Mouse (Mus musculus): ENCODE data around the gene Rgs17. TPM values are rescaled to one million over a fixed set of nuclear protein-coding genes. Genes with fewer than 3 reads are reported as not detected.
"Not testable (repeated sequence)": the region's sequence is repeated elsewhere in the genome, so short reads cannot be mapped to it uniquely, and the experiment has no call there.

Rgs17 gene
- 26.2 and 27.6 TPM in 2 replicates for polyA plus RNA-seq (2015; fragmentation: Nextera tagmentation; extraction: Ambion mirVana)

DNA sequence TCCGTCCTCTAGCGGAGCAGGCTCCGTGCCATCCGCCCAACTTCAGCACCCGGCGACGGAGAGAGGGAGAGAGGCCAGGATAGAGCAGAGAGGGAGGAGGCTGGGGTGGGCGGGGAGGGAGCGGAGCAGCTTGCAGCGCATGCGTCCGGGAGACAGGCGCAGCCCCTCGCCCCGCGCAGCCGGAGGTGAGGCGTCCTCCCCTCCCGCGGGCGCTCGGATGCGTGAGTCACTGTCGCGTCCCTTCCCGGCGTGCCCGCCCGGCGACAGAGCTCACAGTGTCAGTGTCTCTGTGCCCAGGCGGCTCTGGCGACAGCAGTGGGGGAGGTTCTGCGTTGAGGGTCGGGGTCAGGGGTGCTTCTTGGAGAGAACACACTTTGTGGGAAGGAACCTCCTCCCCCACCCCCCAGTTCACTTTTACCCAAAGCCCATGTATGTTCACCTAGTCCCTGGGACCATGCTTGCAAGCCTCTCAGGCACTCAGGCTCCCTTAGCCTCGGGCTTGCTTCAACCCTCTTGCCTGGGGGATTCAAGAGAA lies at the start of gene Rgs17:
Gene Rgs17 (minus strand): TSS at position 107 of the 535 bp plus-strand sequence.
- Histone ChIP-seq H3K4me3 (peak within 1 kb of the TSS; percentile 96), H3K4me1 (replicated peaks) (peaks cover 24% of the 10 kb centered on the region), H3K4me2 (peak within 1 kb of the TSS; percentile 69), H3K27ac (replicated peaks) (peak within 1 kb of the TSS; percentile 84), H3K9ac (peak within 1 kb of the TSS; percentile 94), H3K36me3 (no peaks in the 10 kb centered on the region), H3K9me3 (no peaks in the 10 kb centered on the region), H3K27me3 (no peaks in the 10 kb centered on the region)
- ATAC-seq (ENCODE audit: low FRiP score, low read depth) = peak; percentile 93
- under 1% methylated on average over 32 of the region's 35 CpGs for WGBS

DNA sequence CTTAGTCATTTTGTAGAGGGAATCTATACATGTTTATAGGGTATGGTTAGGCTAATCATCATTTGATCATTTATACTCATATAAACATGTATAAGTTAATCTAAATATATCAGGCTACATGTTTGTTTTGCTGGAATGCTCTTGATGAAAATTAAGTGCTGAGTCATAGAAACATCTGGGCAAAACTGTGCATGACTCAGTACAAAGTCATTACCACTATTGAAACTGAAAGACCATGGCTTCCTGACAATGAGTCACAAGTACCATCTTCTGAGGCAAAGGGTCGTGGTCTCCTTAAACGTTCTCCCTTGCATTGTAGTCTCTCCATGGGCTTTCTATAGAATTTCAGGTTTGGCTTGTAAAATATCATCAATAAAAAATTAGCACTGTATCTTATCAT lies 45.5 kb upstream of the Rgs17 start:
- ATAC-seq (ENCODE audit: low FRiP score, low read depth) = no peak

DNA sequence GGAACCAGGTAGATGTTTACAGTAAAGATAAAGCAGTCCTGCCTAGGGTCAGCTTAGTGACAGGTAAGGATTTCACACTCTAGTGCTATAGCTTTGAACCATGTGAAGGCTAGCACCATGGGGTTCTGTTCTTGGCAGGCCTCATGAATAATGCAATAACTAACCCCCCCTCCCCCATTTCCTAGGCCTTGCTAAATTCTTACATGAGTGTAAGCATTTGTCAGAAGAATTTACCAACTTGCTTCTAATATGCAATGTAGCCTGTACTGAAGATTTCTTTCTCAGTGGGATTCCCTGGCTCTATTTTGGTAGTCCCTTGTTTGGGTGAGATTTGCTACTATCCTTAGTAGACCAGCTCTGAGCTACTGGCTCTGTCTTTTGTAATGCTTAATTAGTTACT lies 31.6 kb upstream of the Rgs17 start:
- H3K27ac ChIP-seq (replicated peaks); H3K36me3 ChIP-seq; H3K27me3 ChIP-seq; H3K4me3 ChIP-seq; H3K4me2 ChIP-seq; H3K9me3 ChIP-seq; ATAC-seq (ENCODE audit: low FRiP score, low read depth); H3K4me1 ChIP-seq (replicated peaks); H3K9ac ChIP-seq: not testable (repeated sequence)

More for the DNA sequence above, 45.5 kb upstream of the Rgs17 start:
- Histone ChIP-seq H3K4me1 (replicated peaks) (no peaks in the 10 kb centered on the region), H3K4me2 (no peak overlapping the region), H3K4me3 (no peak overlapping the region), H3K27me3 (no peaks in the 10 kb centered on the region), H3K27ac (replicated peaks) (no peak overlapping the region), H3K9me3 (no peaks in the 10 kb centered on the region), H3K36me3 (no peaks in the 10 kb centered on the region), H3K9ac (no peak overlapping the region)
- 75% methylated on average over 2 of the region's 2 CpGs for WGBS

DNA sequence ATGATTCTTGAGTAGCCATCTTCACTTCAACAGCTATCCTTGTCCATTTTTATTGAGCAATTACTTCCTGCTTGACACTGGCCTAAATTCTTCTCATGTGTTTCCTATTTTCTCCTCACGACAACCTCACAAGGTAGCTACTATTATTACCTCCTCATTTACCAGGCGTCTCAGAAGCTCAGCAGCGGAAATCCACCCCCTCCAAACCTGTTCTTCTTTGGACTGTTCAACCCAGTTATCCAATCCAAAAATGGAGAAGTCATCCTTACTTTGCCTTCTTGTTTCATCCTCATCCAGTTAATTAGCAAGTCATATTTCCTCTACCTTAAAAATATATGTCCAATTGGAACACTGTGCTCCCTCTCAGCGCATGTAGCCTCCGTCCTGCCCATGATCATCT lies 2.1 kb upstream of the Rgs17 start:
- Histone ChIP-seq H3K27ac (replicated peaks) (no peak overlapping the region), H3K9me3 (no peaks in the 10 kb centered on the region), H3K4me2 (no peak overlapping the region), H3K4me3 (no peak overlapping the region), H3K27me3 (no peaks in the 10 kb centered on the region), H3K4me1 (replicated peaks) (peaks cover 24% of the 10 kb centered on the region), H3K36me3 (no peaks in the 10 kb centered on the region), H3K9ac (no peak overlapping the region)
- ATAC-seq (ENCODE audit: low FRiP score, low read depth) = no peak
- 92% methylated on average over 5 of the region's 5 CpGs for WGBS

DNA sequence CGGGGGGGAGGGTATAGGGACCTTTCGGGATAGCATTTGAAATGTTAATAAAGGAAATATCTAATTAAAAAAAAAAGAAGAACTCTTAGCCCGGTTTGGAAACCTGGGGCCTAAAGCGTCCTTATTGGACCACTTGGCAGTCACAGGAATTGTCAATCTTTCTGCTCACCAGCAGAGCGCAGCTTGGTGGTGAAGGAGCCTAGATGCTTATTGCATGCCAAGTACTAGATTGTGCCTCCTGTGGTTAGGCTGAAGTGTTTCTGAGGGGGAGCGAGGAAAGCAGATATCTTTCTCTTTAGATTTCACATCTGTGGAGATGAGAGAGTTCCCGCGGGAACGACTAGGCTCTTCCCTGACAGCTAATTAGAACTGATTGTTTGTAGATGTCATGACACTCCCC lies 896 bp upstream of the Rgs17 start:
- Histone ChIP-seq H3K27ac (replicated peaks) (no peak overlapping the region), H3K4me2 (peak overlapping the region; percentile 69; the same call in 1 of the 2 replicates), H3K4me3 (no peak overlapping the region; the same call in 1 of the 2 replicates), H3K4me1 (replicated peaks) (peaks cover 24% of the 10 kb centered on the region), H3K27me3 (no peaks in the 10 kb centered on the region), H3K36me3 (no peaks in the 10 kb centered on the region), H3K9ac (no peak overlapping the region), H3K9me3 (no peaks in the 10 kb centered on the region)
- WGBS = 12% methylated on average over 9 of the region's 9 CpGs
- no peak for ATAC-seq (ENCODE audit: low FRiP score, low read depth)

DNA sequence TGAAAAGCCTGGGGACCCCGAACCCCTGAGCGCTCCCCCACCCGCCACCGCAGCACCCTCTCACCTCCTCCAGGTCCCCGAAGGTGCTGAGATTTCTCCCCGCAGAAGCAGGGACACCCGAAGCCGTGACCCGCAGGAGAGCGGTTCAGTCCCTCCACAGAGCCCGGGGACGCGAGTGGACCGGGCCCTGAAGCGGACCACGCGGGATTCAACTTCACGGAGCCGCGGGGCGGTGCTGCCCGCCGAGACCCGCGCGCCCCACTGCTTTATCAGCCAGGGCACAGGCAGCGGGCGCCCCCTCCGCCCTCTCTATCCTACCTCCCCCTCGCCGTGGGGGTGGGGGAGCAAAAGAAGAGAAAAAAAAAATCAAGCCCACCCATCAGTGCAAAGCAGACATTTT lies 429 bp downstream of the Rgs17 start:
- Histone ChIP-seq H3K4me2 (peak overlapping the region; percentile 69), H3K9me3 (no peaks in the 10 kb centered on the region), H3K4me1 (replicated peaks) (peaks cover 24% of the 10 kb centered on the region), H3K4me3 (peak overlapping the region; percentile 96), H3K27me3 (no peaks in the 10 kb centered on the region), H3K27ac (replicated peaks) (peak overlapping the region; percentile 84), H3K36me3 (no peaks in the 10 kb centered on the region), H3K9ac (peak overlapping the region; percentile 94)
- under 1% methylated on average over 31 of the region's 31 CpGs for WGBS
- peak; percentile 43 for ATAC-seq (ENCODE audit: low FRiP score, low read depth)

DNA sequence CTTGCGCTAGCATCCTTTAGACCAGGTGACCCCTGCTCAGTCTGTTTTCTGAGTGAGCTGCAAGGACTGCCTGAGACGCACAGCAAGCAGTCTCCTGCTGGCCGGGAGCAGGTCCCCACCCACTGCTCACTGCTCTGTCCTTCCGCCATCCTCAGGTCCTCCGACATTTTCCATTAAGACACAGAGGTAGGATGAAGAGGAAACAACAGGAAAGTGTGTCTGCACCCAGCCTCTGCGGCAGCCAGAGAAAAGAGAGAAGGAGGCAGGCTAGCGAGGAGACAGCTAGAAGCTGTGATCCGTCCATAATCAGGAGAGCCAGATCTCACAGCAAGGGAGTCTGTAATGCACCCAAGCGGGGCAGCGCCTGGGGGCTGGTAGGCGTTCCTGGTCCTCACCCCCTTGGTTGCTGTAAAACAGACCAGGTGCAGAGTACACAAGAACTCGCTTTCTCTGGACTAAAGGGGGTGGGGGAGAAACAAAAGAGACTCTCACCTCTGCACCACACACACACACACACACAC lies 1.1 kb downstream of the Rgs17 start:
- WGBS = 3% methylated on average over 12 of the region's 12 CpGs
- H3K9ac ChIP-seq = peak overlapping the region; percentile 94
- H3K4me2 ChIP-seq = peak overlapping the region; percentile 69
- peak; percentile 64 for ATAC-seq (ENCODE audit: low FRiP score, low read depth)
- no peaks in the 10 kb centered on the region for H3K9me3 ChIP-seq
- H3K4me3 ChIP-seq = peak overlapping the region; percentile 96
- peak overlapping the region; percentile 84 for H3K27ac ChIP-seq (replicated peaks)
- H3K36me3 ChIP-seq = no peaks in the 10 kb centered on the region
- H3K4me1 ChIP-seq (replicated peaks) = peaks cover 24% of the 10 kb centered on the region
- H3K27me3 ChIP-seq = no peaks in the 10 kb centered on the region

DNA sequence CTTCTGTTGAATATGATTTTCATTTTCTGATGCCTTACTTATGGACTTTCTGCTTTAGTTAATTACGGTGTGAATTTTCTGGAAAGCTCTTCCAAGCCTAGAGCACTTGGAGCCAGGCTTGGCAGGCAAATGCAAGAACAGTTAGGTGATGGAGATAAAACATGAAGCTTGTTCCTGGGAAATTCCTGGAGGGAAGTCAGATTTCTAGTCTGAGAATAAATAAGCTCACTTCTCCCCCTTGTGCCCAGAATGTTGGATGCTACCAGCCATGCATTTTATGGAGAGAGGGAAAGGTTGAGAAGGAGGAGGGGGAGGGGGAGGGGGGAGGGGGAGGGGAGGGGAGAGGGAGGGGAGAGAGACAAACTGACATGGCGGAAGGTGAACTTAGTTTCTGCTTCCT lies 17.8 kb downstream of the Rgs17 start:
- 94% methylated on average over 2 of the region's 2 CpGs for WGBS
- no peaks in the 10 kb centered on the region for H3K36me3 ChIP-seq
- H3K9ac ChIP-seq = no peak overlapping the region
- no peak for ATAC-seq (ENCODE audit: low FRiP score, low read depth)
- no peak overlapping the region for H3K4me2 ChIP-seq
- no peak overlapping the region for H3K27ac ChIP-seq (replicated peaks)
- H3K4me3 ChIP-seq = no peak overlapping the region
- 0 out of 2 replicates have a peak, but pooled peaks cover 3% of the 10 kb centered on the region for H3K4me1 ChIP-seq (replicated peaks)
- H3K27me3 ChIP-seq = no peaks in the 10 kb centered on the region
- no peaks in the 10 kb centered on the region for H3K9me3 ChIP-seq

DNA sequence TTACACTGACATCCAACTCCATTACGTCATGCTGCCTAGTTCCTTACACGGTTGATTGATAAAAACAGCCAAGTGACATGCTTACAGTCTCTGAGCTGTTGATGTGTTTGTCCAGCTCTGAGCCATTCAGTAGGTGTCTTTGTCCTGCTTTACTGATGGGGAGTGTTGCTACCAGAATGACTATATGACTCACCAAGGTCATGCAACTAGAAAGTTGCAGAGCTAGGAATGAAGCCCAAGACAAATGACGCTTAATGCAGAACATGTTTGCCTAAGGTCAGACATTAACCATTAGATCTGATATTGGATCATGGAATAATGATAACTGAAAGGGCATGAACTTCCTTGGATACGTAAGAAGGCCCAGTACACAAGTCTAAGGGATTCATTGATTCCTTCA lies 20.4 kb downstream of the Rgs17 start:
- Histone ChIP-seq H3K4me1 (replicated peaks) (no peaks in the 10 kb centered on the region), H3K36me3 (no peaks in the 10 kb centered on the region), H3K27me3 (no peaks in the 10 kb centered on the region), H3K9ac (no peak overlapping the region), H3K9me3 (no peaks in the 10 kb centered on the region), H3K4me2 (no peak overlapping the region), H3K27ac (replicated peaks) (no peak overlapping the region), H3K4me3 (no peak overlapping the region)
- WGBS = 80% methylated on average over 4 of the region's 4 CpGs
- no peak for ATAC-seq (ENCODE audit: low FRiP score, low read depth)

DNA sequence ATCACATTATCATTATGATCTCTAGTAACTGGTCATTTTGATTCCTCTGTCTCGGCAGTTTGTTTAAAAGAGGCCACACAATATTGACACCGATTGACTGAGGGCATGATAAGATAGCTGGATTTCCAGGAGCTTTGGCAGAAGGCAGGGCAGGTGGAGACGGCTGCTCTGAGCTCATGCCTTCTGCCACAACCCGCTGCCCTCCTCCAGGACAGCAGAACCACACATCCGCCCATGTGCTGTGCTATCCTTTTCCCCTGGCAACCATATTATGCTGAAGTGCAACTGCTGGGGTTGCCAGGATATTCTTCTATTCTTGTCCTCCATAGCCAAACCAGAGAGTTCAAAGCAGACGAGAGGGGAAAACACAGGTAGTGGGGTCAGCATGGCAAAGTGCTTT lies 21.5 kb downstream of the Rgs17 start:
- ATAC-seq (ENCODE audit: low FRiP score, low read depth) = no peak
- Histone ChIP-seq H3K36me3 (no peaks in the 10 kb centered on the region), H3K9ac (no peak overlapping the region), H3K27me3 (no peaks in the 10 kb centered on the region), H3K27ac (replicated peaks) (no peak overlapping the region), H3K4me2 (no peak overlapping the region), H3K4me1 (replicated peaks) (no peaks in the 10 kb centered on the region), H3K9me3 (no peaks in the 10 kb centered on the region), H3K4me3 (no peak overlapping the region)
- WGBS = 78% methylated on average over 6 of the region's 6 CpGs

DNA sequence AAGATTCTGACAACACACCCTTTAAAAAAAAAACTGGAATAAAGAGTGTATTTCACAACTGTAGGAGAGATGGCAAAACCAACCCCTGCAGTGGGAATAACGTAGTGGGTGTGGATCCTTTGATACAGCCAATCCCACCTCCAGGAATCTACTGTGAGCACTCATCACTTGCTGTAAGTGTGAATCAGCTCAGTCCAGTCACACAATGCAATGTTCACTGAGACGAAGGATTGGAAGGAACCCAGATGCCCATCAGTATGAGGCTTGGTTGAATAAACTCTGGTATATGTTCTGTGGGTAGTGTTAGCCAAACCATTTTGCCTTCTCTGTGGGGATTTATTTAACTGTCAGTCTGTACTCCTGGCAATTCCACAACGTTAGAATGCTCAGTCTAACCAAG lies 45.1 kb downstream of the Rgs17 start:
- Histone ChIP-seq H3K27ac (replicated peaks) (no peak overlapping the region), H3K4me3 (no peak overlapping the region), H3K4me1 (replicated peaks) (no peaks in the 10 kb centered on the region), H3K9me3 (no peaks in the 10 kb centered on the region), H3K4me2 (no peak overlapping the region), H3K27me3 (no peaks in the 10 kb centered on the region), H3K9ac (no peak overlapping the region), H3K36me3 (no peaks in the 10 kb centered on the region)
- ATAC-seq (ENCODE audit: low FRiP score, low read depth) = no peak
- WGBS = 65% methylated on average over 3 of the region's 3 CpGs

DNA sequence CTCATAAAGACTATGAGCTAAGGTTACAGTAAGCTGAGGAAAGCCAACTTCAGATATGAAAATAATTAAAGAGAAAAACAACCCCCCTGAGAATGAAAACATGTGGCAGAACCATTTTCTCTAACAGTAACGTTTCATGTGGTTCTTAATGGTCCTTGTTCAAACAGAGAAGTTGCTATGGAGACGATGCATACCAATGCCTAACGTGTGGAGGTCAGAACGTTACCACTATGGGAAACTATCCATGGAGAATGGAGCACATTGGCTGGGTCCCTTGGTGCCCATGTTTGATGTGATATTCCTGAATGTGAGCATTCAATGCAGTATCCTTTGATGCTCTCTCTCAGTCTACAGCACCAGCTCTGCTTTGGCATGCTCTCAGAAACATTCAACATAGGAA lies 51.1 kb downstream of the Rgs17 start:
- Histone ChIP-seq H3K9me3 (no peaks in the 10 kb centered on the region), H3K27me3 (no peaks in the 10 kb centered on the region), H3K4me3 (no peak overlapping the region), H3K27ac (replicated peaks) (no peak overlapping the region), H3K4me2 (no peak overlapping the region), H3K9ac (no peak overlapping the region), H3K36me3 (no peaks in the 10 kb centered on the region), H3K4me1 (replicated peaks) (peaks cover 12% of the 10 kb centered on the region)
- no peak for ATAC-seq (ENCODE audit: low FRiP score, low read depth)
- WGBS = 28% methylated on average over 4 of the region's 4 CpGs

All from hindbrain, embryonic 15.5 days (tissue).